Mouse (Mus musculus) E14TG2a.4 (cell line): Measurements from ENCODE around the gene Limd1.

ENCODE experiments used
- CTCF ChIP-seq: conservative IDR thresholded peaks from 2 replicates; pipeline ENCODE4 v1.5.1; 2014; ENCODE audit warnings: low read length
- NANOG ChIP-seq: IDR thresholded peaks from 2 replicates; pipeline ENCODE4 v1.6.1; 2014; ENCODE audit warnings: borderline replicate concordance, low read length, mixed read lengths

DNA sequence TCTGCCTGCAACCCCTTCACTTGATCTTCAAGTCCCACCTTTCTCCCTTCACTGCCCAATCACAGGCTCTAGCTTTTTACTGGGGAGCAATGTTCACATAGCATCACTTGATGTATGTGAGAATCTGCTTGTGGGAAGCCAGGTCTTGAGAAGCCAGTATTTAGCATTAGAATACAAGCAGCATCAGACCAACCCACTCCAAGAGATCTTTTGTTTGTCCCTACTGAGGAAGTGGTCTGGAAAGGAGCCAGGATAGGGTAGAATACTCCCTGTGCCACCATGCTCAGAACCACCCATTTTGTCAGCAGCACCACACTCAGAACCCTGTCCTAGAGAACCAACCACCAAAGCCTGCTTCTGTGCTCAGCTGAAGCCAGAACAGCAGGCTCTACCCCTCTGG, 47.5 kb upstream of the Limd1 start:
- TF ChIP-seq CTCF = no peak
- no peak for TF ChIP-seq NANOG
